Mouse (Mus musculus) ovary, adult 18-20 months (tissue): ENCODE data around the gene Eif3a.

Experiments used
- DNase-seq: peaks from one replicate; pipeline ENCODE4 v3.0.0; 2022; ENCODE audit warnings: low spot score, mixed read lengths

Gene Eif3a

DNA sequence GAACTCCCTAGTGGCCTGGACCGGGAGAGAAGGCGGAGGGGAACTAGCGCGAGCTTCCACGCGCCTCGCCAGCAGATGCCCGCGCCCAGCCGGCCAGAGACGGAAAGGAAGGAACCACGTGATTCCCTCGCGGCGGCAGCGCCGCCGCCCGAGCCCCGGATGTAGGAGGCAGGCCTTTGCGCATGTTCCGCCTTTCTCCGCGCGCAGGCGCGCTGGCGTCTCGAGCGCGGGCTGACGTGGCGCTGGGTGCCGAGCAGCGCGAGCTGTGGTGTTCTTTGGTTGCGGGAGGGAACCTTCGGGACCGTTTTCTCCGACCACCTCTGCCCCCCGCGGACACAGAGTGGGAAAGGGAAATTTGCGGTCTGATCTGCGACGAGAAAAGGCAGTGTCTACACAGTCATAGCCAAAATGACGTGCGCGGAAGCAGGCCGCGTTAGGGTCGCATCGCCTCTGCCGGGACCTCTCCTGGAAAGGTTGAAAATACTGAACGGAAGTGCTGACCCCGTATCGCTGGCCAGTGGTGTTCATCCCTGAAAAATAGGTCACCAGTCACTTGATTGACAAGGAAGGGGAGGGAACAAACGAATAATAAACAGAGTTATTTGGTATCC lies at the start of gene Eif3a:
Gene Eif3a, minus strand, starts transcription at position 108 of the 611 bp plus-strand sequence.
- DNase-seq = peak; percentile 91

DNA sequence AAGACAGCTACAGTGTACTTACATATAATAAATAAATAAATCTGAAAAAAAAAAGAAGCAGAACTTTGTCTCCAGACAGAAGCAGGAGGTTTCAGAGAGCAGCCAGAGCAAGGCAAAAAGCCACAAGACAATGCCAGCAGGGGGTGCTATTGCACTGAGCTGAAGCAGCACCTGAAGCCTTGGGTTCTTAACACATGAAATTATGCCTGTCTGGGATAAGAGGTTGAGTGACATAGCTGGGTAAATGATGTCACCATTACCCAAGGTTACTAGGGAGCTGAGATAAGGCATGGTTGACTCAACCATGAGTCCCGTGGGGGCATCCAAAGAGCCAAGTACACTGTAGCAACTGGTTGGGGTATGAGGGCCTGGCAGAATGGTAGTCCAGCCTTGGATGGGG lies 47.3 kb upstream of the Eif3a start:
- peak; percentile 21 for DNase-seq

DNA sequence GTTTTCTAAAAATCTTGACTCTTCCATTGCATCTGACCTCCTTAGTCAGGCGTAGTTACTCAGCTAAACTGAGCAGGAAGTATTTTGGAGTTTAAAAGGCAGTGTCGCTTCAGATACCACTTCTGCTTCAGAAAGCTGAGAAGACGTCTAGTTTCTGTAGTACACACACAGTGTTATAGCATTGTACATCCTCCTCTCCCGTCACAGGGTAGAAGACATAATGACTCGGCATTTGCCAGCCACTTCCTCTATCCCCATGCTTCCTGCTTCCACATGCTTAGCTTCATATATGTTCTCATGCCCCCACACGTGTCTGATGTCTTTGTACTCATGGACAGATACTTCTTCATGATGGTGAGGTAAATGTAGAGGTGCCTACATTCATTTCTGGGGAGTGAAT lies 28.2 kb upstream of the Eif3a start:
- DNase-seq = no peak

DNA sequence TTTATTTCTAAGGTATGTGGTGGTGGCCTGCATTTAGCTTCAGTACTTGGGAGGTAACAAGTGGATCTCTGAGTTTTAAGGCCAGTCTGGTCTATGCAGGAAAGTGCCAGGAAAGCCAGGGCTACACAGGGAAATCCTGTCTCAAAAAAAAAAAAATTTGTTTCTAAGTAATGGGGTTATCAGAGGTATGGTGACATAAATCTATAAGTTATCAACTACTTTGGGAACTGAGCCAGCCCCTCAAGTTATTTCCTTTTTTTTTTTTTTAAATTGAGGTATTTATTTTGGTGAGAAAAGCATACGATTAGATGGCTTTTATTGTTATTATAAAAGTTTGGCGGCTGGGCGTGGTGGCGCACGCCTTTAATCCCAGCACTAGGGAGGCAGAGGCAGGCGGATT lies 22.7 kb upstream of the Eif3a start:
- no peak for DNase-seq

DNA sequence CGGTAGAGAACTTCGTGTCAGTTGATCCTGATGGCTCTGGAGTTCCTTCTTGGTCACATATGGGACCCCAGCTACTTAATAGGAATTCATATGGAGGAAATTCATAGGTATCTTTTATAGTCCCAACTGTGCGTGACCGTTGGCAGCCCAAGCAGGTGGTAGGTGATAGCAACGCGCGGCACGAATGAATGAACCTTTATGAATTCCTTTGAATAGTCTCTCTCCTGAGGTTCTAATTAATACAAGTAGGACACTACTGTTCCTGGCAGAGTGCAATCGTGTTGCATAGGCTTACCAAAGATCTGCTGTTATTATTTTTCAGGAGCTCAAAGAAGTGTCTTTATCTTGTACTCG lies 21.6 kb upstream of the Eif3a start:
- DNase-seq = no peak

DNA sequence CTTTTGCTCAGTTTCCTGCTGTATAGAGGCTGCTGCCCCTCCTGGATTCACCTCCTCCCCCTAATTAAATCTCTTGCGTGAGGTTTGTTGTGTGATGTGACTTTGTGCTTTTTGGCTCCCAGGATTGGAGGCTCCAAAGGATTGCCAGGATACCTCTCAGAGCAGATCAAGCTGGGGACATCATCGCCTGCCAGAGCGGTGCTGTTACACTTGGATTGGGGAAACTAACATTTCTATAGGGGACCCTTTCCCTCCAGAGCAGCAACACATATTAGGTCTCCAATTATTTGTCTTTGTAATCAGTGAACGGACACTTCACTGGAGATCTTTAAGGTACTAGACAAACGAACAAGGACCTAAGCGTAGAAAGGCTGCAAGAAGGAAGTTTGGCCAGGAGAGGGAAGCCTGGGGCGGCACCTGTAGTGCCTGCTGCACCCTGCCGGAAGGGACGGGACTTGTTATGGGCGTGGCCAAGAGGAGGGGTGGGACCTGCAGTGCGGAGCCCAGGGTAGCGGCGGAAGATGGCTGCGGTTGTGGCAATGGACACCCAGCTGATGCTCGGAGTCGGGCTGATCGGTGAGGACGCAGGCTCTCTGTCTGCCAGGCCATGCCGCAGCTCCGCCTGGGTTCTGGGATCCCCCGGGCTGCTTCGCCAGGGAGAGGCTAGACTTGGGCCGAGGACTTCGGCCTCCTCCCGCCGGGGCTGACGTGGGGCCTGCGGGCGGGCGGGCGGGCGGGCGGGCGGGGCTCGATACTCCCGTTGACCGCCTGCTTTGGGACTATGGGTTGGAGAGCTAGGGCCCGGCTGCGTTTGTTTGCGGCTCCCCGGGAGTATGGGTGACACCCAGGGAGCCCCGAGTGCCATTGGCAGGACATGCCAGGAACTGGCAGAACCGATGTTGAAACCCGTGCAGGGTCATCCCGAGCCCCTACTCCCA lies 20.9 kb upstream of the Eif3a start, which contains the start of gene Fam45a:
Gene Fam45a, plus strand, starts transcription at position 488 of the 938 bp plus-strand sequence.
- DNase-seq = peak; percentile 87

DNA sequence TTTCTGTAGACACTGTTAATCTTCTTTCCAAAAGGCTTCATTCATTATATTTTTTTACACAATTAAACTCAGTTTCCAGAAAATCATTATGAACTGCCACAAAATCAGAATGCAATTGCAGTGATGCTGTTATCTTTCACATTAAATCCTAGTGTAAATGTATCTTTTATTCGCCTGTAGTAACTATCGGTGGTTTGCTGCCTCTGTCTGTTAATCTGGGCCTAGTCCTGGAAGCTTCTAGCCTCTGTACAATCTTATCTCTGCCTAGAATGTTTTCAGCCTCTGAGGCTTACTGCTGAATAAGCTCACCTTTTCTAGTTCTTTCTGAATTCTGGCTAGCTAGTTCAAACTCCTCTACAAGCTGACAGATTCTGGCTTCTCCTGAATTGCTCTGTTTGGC lies 19.5 kb upstream of the Eif3a start:
- no peak for DNase-seq

DNA sequence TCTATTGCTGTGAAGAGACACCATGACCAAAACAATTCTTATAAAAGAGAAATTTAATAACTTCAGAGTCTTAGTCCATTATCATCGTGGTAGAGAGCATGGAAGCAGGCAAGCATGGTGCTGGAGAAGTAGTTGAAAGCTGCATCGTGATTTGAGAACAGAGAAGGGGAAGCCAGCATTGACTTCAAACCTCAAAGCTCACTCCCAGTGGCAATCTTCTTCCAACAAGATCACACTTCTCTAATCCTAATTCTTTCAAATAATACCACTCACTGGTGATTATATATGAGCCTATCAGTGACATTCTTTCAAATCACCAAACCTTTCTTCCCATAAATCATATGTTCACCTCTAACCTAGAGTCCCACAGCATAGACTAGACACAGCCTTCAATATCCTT lies 14.4 kb upstream of the Eif3a start:
- no peak for DNase-seq

DNA sequence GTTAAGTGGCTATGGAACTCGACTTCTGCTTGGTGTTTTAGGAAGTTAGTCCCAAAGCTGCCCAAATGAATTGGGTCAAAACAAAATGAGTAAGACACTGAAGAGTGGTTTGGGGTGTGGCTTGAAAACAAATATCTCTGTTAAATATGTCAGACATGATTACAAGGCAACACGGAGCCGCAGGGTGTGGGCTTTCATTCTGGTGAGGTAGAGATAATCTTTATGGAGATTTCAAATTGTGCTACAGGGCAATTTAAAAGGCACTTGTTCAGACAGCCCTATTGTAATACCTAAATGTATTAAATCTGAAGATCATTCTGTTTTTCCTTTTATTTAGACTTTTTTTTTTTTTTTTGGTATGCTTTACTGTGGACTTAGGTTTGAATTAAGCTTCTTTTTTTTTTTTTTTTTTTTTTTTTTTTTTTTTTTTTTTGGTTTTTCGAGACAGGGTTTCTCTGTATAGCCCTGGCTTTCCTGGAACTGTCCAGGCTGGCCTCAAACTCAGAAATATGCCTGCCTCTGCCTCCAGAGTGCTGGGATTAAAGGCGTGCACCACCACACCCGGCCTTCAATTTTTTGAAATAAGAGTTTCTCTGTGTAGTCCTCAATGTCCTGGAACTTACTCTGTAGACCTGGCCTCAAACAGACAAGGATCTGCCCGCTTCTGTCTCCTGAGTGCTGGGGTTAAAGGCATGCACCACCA lies 9.6 kb upstream of the Eif3a start:
- no peak for DNase-seq

DNA sequence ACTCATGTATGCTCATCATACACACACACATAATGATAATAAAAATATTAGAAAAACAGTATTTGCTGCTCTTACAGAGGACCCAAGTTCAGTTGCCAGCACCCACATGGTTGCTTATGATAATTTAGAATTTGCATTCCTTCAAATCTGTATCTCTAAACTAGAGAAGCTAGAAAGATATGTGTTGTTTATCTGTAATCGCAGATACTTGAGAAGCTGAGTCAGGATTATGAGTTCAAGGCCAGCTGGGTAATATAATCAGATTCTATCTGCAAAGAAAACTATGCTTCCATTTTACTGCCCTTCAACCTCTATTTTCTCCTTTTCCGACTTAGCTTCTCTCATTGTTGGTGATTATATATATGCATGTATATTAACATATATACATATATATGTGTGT lies 7.0 kb upstream of the Eif3a start:
- no peak for DNase-seq

DNA sequence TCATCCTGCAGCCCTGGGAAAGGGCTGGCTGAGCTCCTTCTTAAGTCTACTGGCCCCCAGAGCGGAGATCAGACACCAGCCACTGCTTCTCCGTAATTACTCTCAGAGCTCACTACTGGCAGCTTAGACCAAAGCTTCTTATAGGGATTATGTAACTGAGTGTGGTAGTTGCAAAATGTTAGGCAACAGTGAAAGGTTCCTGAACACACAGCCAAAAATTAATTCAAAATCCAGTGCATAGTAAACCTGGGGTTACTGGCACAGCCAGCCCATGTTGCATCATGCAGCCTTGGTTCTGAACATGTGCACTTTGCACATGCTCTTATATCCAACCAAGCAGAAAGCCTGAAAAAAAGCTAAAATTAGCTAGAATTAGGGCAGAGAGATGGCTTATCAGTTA lies 4.8 kb upstream of the Eif3a start:
- no peak for DNase-seq

DNA sequence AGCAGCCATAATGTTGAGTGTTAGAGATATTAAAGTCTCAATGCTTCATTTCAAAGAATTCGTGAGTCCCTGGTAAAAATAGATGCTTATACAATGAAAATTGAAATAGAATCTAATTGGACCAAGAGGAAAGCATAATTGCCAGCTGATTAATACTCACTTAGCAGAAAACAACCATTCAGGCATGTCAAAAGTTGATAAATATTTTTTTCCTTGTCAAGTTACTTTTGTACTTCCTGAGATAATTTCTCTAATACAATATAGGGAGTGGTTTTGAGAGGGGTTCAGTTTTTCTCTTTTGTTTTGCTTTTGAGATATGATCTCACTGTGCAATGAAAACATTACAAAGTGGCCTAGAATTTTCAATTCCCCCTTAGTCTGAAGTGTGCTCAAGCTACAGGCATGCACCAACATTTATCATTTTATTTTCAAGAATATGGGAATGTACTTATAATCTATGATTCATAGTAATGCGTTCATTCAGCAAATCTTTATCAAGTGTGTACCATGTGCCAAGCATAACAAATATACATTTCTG lies 2.8 kb upstream of the Eif3a start:
- DNase-seq = no peak

DNA sequence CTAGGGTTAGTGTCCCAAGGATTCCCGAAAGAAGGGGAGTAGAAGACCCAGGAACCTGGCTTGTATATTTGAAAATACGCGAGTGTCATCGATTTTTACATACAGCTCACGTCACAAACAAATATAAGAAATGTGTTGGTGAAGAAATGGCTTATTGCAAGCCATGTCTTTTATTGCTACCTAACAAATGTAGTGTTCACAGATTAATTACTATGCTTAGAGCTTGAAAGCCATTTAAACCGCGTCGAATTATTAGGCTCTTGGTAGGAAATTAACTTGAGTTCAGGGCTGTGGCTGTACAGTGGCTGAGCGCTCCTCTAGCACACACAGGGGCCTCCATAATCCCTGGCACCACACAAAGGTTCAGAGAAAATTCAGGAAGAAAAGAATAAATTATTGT lies 706 bp upstream of the Eif3a start:
- no peak for DNase-seq

DNA sequence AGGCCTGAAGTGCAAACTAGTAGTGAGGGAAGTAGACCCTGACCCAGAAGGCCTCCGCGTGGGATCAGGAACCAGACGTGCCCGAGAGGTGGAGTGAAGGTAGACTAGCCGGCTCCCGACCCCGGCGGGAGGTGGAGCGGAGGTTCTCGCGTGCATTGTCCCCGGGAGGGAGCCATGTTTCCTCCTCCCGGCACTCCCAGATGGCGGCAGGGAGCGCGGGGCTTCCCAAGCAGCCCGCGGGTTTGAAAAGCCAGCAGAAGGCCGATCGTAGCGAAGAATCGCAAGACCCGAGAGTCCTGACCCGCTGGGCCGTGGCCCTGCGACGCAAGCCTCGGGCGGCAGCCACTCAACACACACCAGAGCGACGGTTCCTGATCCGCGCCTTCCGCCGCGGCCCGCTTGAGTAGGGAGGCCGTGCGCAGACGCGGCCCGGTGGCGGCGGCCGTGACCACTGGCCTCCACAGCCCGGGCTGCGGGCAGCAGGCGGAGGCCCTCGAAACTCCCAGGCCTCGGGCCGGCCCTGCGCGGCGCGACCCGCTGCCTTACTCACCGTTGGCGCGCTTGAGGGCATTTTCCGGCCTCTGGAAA lies 445 bp downstream of the Eif3a start:
- peak; percentile 11 for DNase-seq

DNA sequence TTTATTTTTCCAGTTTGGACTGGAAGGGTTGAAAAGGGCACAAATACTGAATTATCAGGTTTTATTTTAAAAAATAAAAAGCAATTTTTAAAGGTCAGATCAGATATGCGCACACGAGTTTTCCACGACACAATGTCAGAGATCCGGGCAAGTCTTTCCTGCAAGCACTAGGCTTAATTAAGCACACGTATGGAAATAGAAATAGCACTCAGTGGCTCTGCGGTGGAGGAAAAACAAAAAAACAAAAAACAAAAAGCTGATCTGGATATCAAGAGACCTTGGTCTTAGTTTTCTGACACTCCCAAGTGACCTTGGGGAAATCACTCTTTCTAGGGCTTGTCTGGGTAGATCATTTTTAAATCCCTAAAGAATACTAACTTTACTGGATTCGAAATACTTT lies 1.0 kb downstream of the Eif3a start:
- DNase-seq = no peak

DNA sequence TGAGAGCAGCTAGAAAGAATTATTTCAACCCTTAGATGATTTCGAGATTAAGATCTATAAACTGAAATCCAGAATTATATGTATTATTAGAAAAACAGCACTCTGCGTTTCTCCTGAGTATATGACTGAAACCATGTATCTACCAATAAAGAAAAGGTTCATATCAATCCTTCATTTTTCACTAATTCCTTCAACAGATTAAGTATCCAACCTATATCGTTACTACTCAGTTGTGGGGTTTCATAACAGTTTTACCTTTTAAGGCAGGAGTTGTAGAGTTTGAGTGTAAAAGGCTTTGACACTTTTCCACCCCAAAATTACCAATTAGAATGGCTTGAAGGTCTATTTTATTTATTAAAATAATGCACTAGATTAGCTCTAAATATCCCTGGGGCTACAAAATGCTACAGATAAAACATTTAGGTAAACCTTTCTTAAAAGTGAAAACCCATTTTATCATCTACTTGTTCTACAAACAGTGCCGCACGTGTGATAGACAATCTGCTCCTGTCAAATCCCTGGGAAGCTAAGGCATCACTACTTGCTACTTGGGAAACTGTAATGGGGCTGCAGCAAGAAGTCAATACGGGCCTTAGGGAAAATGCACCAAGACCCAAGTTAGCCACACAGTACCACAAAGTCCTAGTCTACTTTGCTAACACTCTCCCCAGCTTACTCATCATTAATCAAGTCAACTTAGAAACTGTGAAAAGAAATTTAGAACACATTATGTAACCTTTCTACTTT lies 2.1 kb downstream of the Eif3a start:
- DNase-seq = no peak

DNA sequence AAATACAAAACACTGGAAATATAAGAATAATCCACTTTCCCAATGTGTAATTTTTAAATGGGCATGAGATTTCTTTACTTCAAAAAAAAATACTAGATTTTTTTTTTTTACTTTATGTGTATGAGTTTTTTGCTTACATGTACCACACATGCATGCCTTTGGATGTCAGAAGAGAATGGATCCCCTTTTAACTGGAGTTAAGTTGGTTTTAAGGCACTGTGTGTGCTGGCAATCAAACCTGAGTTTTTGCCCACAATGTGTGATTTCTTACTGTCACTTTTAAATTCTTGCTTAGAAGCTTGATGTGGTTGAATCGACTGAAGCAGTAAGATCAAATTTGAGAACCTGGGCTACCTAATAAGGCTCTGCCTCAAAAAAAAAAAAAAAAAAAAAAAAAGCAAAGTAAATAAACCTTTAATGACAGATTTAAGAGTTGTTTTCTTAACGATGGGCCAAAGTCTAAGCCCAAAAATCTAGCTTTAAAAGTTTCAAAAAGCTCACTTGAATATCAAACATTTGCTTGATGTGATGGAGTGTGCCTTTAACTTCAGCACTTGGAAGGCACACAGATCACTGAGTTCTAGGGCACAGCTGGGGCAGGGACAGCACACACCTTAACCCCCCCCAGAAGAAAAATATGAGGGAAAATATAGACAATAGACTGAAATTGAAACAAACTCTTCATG lies 2.9 kb downstream of the Eif3a start:
- DNase-seq = no peak

DNA sequence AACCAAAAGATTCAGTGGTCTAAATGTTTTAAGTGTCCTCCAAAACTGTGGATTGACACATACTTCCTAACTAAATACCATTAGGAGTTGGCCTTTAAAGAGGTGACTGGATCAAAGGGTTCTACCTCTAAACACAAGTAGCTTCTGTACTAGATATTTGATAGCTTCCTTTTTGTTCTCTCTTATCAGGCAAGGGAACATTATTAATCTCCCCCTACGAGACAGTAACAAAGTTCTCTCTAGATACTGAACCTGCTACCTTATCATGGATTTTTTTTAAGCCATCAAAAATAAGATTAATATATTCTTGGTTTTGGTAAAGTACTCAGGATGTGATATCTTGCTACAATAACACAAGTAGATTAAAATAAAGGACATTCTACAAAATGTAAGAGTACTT lies 5.7 kb downstream of the Eif3a start:
- DNase-seq = no peak

DNA sequence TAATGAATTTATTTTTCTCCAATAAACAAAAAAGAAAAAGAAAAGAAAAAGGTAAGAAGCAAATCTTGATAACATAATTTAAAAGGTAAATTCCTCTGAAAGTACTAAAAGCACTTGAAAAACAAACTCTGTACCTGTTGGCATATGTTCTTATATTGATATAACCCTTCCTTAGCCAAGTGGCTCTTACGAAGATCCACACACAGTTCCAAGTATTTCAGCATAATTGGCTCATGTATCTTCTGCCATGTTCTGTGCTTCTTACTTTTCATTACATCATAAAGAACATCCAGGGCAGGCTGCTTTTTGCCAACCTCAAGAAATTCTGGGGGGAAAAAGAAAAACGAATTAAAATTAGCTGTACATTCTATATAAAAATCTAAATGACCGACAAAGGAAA lies 8.4 kb downstream of the Eif3a start:
- DNase-seq = no peak

DNA sequence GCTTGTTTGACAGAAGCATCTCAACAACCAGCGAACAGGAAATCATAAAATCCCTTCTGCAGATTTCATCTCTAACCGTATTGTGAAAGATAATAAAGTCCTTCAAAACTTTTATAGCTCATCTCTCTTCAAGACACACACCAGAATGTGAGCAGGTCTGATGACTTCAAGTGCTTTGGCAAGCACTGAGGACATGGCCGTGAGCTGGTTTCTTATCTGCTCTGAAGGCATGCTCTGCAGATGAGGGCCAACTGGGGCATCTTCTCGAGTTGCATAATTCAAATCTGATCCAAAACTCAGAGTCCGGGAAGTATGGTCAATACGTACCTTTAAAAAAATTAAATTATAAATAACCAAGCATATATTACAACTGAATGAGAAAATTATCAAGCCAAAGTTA lies 17.1 kb downstream of the Eif3a start:
- DNase-seq = peak; percentile 13
